Mouse (Mus musculus): ENCODE data around the gene Cryl1. TPM values are rescaled to one million over a fixed set of nuclear protein-coding genes. Genes with fewer than 3 reads are reported as not detected.

Cryl1 gene
- polyA plus RNA-seq (2014; fragmentation: Illumina TruSeq; extraction: RNeasy Lipid Tissue Mini Kit (QIAGEN cat#74804); ENCODE audit: low read depth, low replicate concordance), result 5.4 TPM

DNA sequence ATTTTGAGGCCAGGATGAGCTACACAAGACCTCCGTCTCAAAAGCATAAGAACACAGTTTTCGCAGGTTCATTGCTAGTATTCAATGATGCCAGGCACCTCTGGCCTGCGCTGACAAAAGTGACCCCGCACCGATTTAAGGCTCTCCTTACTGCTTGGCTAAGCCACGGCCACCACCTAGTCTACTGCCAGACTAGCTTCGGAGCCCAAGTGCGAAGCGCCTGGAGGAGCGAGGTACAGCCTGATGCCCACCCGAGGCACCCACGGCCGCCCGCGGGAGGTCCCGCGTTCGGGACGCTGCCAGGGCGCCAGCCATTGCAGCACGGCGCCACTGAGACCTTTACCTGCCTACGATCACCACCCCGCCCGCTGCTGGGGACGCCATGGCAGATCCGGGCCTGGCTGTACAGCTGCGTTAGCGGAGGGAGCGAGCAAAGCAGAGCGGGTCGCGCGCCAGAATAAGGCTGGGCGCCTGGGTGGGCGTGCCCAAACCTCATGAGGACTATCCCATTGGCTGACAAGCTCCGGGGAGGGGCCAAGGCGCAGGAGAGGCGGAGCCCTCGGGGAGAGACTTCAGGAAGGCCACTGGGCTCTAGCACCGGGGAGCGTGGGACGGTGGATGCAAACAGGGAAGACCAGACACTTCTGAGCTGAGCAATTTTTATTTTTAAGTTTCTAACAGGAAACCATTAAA is at the start of gene Cryl1:
TSS of gene Cryl1 (minus strand) at position 465 of the 693 bp plus-strand sequence.

DNA sequence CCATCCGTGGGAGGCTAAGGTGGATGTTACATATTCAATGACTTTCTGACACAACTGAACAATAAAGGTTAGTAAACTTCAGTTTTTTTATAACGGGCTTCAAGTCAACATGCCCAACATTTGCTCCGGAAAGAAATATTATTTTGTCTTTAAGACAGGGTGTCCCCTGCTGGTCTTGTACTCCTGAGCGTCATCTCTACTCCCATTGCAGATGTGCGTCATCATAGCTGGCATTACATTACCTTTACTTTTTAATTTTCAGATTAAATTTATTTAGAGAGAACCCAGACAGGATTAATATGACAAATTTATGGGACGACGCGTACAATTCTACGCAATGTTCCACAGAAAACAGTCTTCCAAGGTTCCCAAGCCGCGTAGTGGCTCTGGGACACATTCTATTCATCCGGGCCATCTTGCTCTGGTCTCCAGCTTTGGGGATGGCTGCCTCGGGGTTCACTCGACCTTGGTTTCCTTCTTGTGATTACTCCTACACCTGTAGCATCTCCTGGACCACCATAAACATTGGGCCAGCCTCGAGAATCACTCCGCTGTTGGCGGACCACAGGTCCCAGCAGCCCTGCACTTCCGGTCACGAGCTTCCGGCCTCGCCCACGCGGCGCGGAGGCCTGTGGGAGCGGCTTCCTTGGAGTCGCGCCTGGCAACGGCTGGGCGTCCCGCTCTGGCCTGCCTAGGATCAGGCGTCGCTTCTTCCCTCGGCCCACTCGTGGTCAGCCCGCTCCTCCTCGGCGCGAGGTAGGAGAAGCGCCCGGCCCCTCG is 25.3 kb upstream of the Cryl1 start, which contains the start of gene Ift88:
TSS of gene Ift88 (plus strand) at position 631 of the 780 bp plus-strand sequence.

Other genes starting within 250 kb of the Cryl1 start
- 31.0 TPM for gene Ift88, start 25.5 kb upstream of the Cryl1 start, polyA plus RNA-seq (2014; fragmentation: Illumina TruSeq; extraction: RNeasy Lipid Tissue Mini Kit (QIAGEN cat#74804); ENCODE audit: low read depth, low replicate concordance)
- 4.3 TPM for gene Il17d, start 126.2 kb upstream of the Cryl1 start, polyA plus RNA-seq (2014; fragmentation: Illumina TruSeq; extraction: RNeasy Lipid Tissue Mini Kit (QIAGEN cat#74804); ENCODE audit: low read depth, low replicate concordance)
- 13.3 TPM for gene Eef1akmt1, start 173.1 kb upstream of the Cryl1 start, polyA plus RNA-seq (2014; fragmentation: Illumina TruSeq; extraction: RNeasy Lipid Tissue Mini Kit (QIAGEN cat#74804); ENCODE audit: low read depth, low replicate concordance)

Data from adrenal gland, adult 10 weeks (tissue).